Mouse (Mus musculus): ENCODE measurements around the gene Zfp146. TPM values are rescaled to one million over a fixed set of nuclear protein-coding genes. Genes with fewer than 3 reads are reported as not detected.
A peak's percentile ranks its signal among the peaks of the same experiment; 100 is the strongest.
"Not testable (repeated sequence)": the region's sequence is repeated elsewhere in the genome, so short reads cannot be mapped to it uniquely, and the experiment has no call there.

Zfp146 gene
- polyA plus RNA-seq (2015; fragmentation: Nextera tagmentation; extraction: Ambion mirVana) = 8.6 and 9.5 TPM in 2 replicates

DNA sequence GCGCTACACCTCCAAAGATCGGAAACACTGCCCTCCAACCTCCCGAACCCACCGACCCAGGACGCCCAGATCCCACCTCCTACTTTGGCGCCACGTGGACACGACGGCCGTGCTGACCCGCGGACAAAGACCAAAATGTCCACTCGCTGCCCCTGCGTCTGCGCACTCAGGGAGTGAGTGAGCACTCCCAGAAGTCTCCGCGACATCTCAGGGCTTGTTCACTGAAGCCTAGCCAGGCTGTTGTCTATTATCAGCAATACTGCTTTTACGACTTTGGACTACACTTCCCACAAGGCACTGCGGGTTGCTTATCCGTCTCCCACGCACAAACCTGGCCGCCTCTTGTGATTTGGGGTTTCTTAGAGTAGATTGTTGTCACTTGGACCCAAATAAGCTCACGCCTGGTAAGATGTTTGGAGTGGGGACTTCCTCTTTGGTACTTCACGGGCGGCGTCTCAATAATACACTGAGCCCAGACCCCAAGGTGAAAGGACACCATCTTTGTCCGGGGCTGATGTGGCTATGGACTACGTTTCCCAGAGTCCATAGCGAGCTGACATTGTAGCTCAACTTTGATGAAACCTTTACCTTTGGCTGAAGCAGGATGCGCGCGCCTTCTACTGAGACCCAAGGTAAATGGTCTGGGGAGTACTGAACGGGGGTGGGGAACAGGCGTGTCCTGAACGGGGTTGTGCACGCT is at the start of gene Zfp146:
Gene Zfp146, minus strand, starts transcription at position 168 of the 700 bp plus-strand sequence.
- H3K9me3 ChIP-seq = peaks cover 11% of the 10 kb centered on the region; the same call in 1 of the 2 replicates
- peak within 1 kb of the TSS; percentile 92 for H3K9ac ChIP-seq
- WGBS = under 1% methylated on average over 36 of the region's 36 CpGs
- H3K27ac ChIP-seq (replicated peaks) = peak within 1 kb of the TSS; percentile 88
- peaks cover 37% of the 10 kb centered on the region for H3K36me3 ChIP-seq
- no peaks in the 10 kb centered on the region for H3K27me3 ChIP-seq (replicated peaks)
- peak within 1 kb of the TSS; percentile 69 for H3K4me3 ChIP-seq
- ATAC-seq (ENCODE audit: extremely low read depth, insufficient number of reproducible peaks, low FRiP score, low TSS enrichment) = peak; percentile 94
- peak within 1 kb of the TSS; percentile 76 for H3K4me2 ChIP-seq
- peaks cover 28% of the 10 kb centered on the region for H3K4me1 ChIP-seq

DNA sequence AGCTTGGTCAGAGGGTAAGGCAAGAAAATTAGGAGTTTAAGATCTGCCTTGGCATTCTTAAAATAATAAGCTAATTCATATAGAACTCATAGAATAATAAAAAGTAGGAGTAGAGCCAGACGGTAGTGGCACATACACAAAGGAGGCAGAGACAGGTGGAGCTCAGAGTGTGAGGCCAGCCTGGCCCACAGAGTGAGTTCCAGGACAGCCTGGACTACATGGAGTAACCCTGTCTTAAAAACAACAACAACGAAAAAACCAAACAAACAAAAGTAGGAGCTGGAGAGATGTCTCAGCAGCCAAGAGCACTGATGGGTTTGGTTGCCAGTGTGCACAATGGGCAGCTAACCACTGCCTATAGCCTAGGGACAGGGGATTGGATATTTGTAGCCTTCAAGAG is 47.7 kb upstream of the Zfp146 start:
- Histone ChIP-seq H3K4me3 (no peak overlapping the region), H3K27ac (replicated peaks) (no peak overlapping the region), H3K9me3 (no peaks in the 10 kb centered on the region), H3K27me3 (replicated peaks) (no peaks in the 10 kb centered on the region), H3K4me1 (peaks cover 12% of the 10 kb centered on the region), H3K36me3 (0 out of 2 replicates have a peak, but pooled peaks cover under 1% of the 10 kb centered on the region), H3K4me2 (no peak overlapping the region), H3K9ac (no peak overlapping the region)
- 68% methylated on average over 2 of the region's 2 CpGs for WGBS
- no peak for ATAC-seq (ENCODE audit: extremely low read depth, insufficient number of reproducible peaks, low FRiP score, low TSS enrichment)

DNA sequence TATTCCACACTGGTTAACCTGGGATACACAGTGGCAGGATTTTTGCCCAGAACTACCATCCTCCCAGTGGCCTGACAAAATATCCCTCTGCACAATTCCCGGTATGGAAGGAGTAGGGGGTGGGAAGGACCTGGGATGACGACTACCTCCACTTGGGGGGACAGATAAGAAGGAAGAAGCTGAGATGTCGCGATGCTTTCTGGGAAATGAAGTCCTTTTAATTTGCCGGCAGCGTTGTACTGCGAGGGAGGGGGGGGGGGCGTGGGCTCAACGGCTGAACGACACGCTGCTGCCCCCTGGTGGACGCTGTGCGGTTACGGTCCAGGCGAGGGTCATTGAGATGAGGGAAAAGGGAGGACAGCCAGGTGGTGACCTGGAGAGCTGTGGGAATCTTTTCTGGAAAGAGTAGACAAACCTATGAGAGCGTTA is 47.2 kb upstream of the Zfp146 start:
- no peak overlapping the region for H3K27ac ChIP-seq (replicated peaks)
- peak; percentile 77 for ATAC-seq (ENCODE audit: extremely low read depth, insufficient number of reproducible peaks, low FRiP score, low TSS enrichment)
- no peaks in the 10 kb centered on the region for H3K9me3 ChIP-seq
- WGBS = under 1% methylated on average over 16 of the region's 16 CpGs
- no peaks in the 10 kb centered on the region for H3K27me3 ChIP-seq (replicated peaks)
- H3K36me3 ChIP-seq = no peaks in the 10 kb centered on the region
- H3K4me3 ChIP-seq = peak overlapping the region; percentile 18; the same call in 1 of the 2 replicates
- 0 out of 2 replicates have a peak overlapping the region, but pooled peaks have one; percentile 33 for H3K9ac ChIP-seq
- H3K4me1 ChIP-seq = peaks cover 12% of the 10 kb centered on the region
- H3K4me2 ChIP-seq = peak overlapping the region; percentile 62

DNA sequence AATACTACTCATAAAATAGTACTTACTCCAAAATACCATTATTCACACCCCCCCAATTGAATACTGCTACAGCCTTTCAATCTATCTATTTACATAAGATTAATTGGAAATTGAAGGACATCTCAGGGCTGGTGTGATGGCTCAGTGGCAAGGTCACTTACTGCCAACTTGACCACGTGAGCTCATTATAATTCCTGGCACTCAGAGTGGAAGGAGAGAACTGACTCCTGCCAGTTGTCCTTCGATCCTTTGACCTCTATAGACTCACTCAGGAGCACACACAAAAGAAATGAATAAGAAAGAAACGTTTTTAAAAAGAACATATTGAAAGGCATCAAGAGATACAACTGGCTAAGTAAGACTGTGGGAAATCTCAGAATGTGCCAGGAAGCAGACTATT is 46.3 kb upstream of the Zfp146 start:
- WGBS = 77% methylated on average over 3 of the region's 3 CpGs
- Histone ChIP-seq H3K4me3 (no peak overlapping the region), H3K4me2 (no peak overlapping the region), H3K4me1 (peaks cover 12% of the 10 kb centered on the region), H3K27ac (replicated peaks) (no peak overlapping the region), H3K9ac (no peak overlapping the region), H3K9me3 (no peaks in the 10 kb centered on the region), H3K36me3 (no peaks in the 10 kb centered on the region), H3K27me3 (replicated peaks) (no peaks in the 10 kb centered on the region)
- no peak for ATAC-seq (ENCODE audit: extremely low read depth, insufficient number of reproducible peaks, low FRiP score, low TSS enrichment)

DNA sequence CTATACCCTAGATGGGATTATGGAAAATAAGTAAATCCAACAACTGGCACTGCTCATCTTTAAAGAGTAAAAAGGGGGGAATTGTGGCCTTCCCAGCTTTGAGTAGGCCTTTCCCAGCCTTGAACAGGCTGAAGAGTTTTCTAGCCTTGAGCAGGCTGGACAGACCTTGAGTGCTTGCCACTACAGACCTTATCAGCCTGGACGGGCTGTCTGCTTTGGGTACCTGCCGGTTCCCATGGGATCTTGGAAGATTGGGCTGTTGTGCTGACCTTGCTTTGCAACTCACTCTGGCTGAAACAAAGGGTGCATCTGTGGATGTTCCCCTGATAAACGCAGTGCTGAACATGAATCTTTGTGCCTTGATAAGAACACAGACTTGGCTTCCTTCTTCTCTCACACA is 44.3 kb upstream of the Zfp146 start:
- 69% methylated on average over 3 of the region's 3 CpGs for WGBS
- ATAC-seq (ENCODE audit: extremely low read depth, insufficient number of reproducible peaks, low FRiP score, low TSS enrichment) = no peak

DNA sequence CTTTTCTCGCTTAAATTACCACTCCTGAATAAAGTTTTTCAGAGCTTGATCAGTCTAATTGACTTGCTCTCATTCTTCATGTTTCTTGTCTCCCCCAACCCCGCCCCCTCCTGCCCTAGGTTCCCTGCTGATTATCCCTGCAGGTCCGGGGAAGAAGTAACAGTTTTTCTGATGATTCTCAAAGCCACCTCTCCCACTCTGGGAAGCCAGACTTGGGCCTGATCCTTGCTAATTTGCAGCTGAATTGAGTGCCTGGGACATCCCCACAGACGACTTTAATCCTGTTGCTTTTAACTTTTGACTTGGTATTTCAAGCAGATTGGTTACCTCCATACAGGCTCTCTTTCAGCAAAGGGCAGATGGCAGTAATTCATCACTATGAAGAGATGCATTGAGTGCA is 41.5 kb upstream of the Zfp146 start:
- WGBS = 24% methylated on average over 4 of the region's 4 CpGs
- no peak for ATAC-seq (ENCODE audit: extremely low read depth, insufficient number of reproducible peaks, low FRiP score, low TSS enrichment)

More for the DNA sequence above, 44.3 kb upstream of the Zfp146 start:
- H3K4me2 ChIP-seq = no peak overlapping the region
- H3K36me3 ChIP-seq = no peaks in the 10 kb centered on the region
- no peak overlapping the region for H3K27ac ChIP-seq (replicated peaks)
- peaks cover 3% of the 10 kb centered on the region; the same call in 1 of the 2 replicates for H3K4me1 ChIP-seq
- H3K27me3 ChIP-seq (replicated peaks) = no peaks in the 10 kb centered on the region
- no peak overlapping the region for H3K9ac ChIP-seq
- H3K4me3 ChIP-seq = no peak overlapping the region
- no peaks in the 10 kb centered on the region for H3K9me3 ChIP-seq

DNA sequence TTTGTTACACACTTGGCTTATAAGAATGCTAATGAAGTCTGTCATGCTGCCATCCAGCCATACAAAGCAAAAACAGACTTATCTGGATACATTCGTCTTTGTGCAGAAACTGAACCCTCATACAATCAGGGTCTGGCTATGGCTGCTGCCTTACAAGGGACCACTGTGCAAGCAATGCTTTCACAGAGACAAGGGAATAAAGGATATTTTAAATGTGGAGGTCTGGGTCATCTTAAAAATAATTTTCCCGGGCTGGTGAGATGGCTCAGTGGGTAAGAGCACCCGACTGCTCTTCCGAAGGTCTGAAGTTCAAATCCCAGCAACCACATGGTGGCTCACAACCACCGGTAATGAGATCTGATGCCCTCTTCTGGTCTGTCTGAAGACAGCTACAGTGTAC is 36.8 kb upstream of the Zfp146 start:
- 53% methylated on average over 5 of the region's 5 CpGs for WGBS
- not testable (repeated sequence) for H3K4me2 ChIP-seq; H3K27ac ChIP-seq (replicated peaks); H3K9ac ChIP-seq; H3K9me3 ChIP-seq; H3K27me3 ChIP-seq (replicated peaks); H3K36me3 ChIP-seq; H3K4me3 ChIP-seq; ATAC-seq (ENCODE audit: extremely low read depth, insufficient number of reproducible peaks, low FRiP score, low TSS enrichment)
- peaks cover 13% of the 10 kb centered on the region; the same call in 1 of the 2 replicates for H3K4me1 ChIP-seq

More for the DNA sequence above, 41.5 kb upstream of the Zfp146 start:
- Histone ChIP-seq H3K9ac (no peak overlapping the region), H3K4me3 (no peak overlapping the region), H3K9me3 (no peaks in the 10 kb centered on the region), H3K27me3 (replicated peaks) (no peaks in the 10 kb centered on the region), H3K27ac (replicated peaks) (no peak overlapping the region), H3K36me3 (no peaks in the 10 kb centered on the region), H3K4me2 (no peak overlapping the region), H3K4me1 (no peaks in the 10 kb centered on the region)

DNA sequence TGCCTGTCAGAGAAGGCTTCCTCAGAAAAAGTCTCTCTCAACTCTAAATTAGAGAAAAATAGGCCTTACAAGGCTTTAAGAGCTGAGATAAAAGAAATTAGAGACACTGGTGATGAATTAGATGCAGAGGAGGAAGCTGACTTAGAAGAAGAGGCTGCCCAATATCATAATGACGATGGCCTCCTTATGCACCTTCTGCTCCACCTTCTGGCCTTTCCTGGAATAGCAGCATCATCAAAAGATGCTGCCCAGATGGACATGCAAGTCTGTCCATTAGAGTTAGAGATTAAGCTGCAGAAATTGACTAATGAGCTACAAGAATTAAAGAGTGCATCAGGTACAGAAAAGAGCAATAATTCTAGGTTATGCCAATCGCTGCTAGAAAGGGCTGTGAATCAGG is 35.8 kb upstream of the Zfp146 start:
- no peak for ATAC-seq (ENCODE audit: extremely low read depth, insufficient number of reproducible peaks, low FRiP score, low TSS enrichment)
- no peak overlapping the region for H3K27ac ChIP-seq (replicated peaks)
- no peak overlapping the region for H3K4me3 ChIP-seq
- H3K4me2 ChIP-seq = no peak overlapping the region
- WGBS = 4% methylated on average over 2 of the region's 2 CpGs
- H3K9ac ChIP-seq = no peak overlapping the region
- no peaks in the 10 kb centered on the region for H3K9me3 ChIP-seq
- no peaks in the 10 kb centered on the region for H3K27me3 ChIP-seq (replicated peaks)
- H3K36me3 ChIP-seq = no peaks in the 10 kb centered on the region
- H3K4me1 ChIP-seq = peaks cover 13% of the 10 kb centered on the region; the same call in 1 of the 2 replicates

DNA sequence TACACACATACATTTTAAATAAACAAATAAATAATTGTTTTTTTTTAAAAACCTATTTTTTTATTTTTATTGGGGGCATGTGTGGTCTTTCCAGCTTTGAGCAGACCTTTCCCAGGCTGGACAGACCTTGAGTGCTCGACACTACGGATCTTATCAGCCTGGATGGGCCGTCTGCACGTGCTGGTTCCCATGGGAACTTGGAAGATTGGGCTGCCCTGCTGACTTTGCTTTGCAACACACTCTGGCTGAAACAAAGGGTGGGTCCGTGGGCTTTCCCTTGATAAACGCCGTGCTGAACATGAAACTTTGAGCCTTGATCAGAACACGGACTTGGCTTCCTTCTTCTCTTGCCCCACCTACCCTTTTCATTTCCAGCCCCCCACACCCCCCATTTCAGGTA is 34.8 kb upstream of the Zfp146 start:
- ATAC-seq (ENCODE audit: extremely low read depth, insufficient number of reproducible peaks, low FRiP score, low TSS enrichment) = no peak
- no peaks in the 10 kb centered on the region for H3K9me3 ChIP-seq
- no peak overlapping the region for H3K4me3 ChIP-seq
- 13% methylated on average over 8 of the region's 8 CpGs for WGBS
- H3K4me1 ChIP-seq = peaks cover 13% of the 10 kb centered on the region; the same call in 1 of the 2 replicates
- H3K27me3 ChIP-seq (replicated peaks) = no peaks in the 10 kb centered on the region
- no peak overlapping the region for H3K27ac ChIP-seq (replicated peaks)
- H3K4me2 ChIP-seq = peak overlapping the region; percentile 43
- H3K9ac ChIP-seq = peak overlapping the region; percentile 54
- no peaks in the 10 kb centered on the region for H3K36me3 ChIP-seq

DNA sequence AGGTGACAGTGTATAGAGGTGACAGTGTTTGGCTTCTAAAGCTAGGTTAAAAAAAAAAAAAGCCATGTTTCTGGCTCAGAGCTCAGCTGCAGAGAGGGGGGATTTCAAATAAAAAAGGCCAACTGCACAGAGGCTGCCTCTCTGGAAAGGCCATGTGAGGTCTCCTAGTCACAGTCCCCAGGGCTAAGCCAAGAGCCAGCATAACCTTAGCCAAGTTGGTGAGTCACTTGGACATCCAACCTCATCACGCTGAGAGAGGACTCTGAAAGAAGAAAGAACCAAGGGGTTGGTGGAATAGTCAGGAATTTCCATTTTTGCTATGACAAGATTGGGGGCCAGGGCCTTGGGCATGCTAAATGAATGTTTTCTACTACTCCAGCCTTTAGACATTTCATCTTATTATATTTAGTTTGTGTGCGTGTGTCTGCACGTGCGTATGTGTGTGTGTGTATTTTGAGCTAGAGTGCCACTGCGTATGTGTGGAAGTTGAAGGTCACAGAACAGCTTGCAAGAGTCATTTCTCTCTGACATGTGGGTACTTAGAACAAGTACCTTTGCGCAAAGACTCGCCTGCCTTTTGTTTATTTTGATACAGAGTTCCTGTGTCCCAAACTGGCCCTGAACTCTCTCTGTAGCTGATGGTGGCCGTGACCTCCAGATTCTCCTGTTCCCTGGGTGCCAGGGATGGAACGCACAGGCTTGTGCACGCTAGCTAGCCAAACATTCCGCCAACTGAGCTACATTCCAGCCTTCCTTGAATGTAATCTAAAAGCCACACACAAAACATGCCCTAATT is 33.5 kb upstream of the Zfp146 start:
- H3K4me3 ChIP-seq = no peak overlapping the region
- no peaks in the 10 kb centered on the region for H3K27me3 ChIP-seq (replicated peaks)
- H3K4me2 ChIP-seq = no peak overlapping the region
- H3K4me1 ChIP-seq = peaks cover 18% of the 10 kb centered on the region
- H3K9ac ChIP-seq = no peak overlapping the region
- no peak overlapping the region for H3K27ac ChIP-seq (replicated peaks)
- ATAC-seq (ENCODE audit: extremely low read depth, insufficient number of reproducible peaks, low FRiP score, low TSS enrichment) = no peak
- H3K9me3 ChIP-seq = no peaks in the 10 kb centered on the region
- WGBS = 64% methylated on average over 11 of the region's 11 CpGs
- H3K36me3 ChIP-seq = no peaks in the 10 kb centered on the region

DNA sequence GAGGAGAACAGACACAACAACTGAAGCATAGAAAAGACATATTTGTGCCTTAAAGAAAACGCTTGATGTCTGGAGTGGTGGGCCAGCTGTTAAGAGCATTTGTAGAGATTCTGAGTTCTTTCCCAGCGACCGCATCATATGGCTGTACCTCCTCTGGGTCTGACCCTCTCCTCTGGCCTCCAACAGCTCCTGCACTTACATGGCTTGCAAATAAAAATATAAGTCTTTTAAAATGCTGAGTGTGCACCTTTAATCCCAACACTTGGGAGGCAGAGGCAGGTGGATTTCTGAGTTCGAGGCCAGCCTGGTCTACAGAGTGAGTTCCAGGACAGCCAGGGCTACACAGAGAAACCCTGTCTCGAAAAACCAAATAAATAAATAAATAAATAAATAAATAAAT is 31.1 kb upstream of the Zfp146 start:
- not testable (repeated sequence) for H3K27me3 ChIP-seq (replicated peaks); H3K4me3 ChIP-seq; H3K36me3 ChIP-seq; H3K9ac ChIP-seq; ATAC-seq (ENCODE audit: extremely low read depth, insufficient number of reproducible peaks, low FRiP score, low TSS enrichment); H3K27ac ChIP-seq (replicated peaks); H3K4me2 ChIP-seq; H3K9me3 ChIP-seq
- H3K4me1 ChIP-seq = peaks cover 20% of the 10 kb centered on the region
- 85% methylated on average over 5 of the region's 5 CpGs for WGBS
